Mouse (Mus musculus) c-Kit-positive CD71-positive TER-119-negative erythroid progenitor cells, embryonic 14.5 days (primary cell): ENCODE results near the gene Slc35d2.

Source experiments
- DNase-seq: peaks from one replicate; pipeline ENCODE4 v3.0.0-alpha.2; 2013; ENCODE audit warnings: low read depth

Gene Slc35d2

DNA sequence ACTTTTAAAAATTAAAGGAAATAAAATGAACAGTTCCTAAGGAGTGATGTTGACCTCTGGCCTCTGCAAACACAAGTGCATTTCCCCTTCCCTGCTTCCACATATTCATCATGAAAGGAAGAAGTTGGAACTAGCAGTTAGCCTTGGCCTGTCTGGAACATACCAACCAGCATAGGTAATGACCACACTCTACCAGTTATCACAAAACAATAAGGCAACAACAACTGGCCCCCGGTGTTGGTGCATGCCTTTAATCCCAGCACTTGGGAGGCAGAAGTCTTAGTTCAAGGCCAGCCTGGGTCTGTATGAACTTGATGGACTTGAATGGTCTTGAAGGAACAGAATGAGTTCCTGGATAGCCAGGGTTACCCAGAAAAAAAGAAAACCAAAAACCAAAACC, 18.7 kb downstream of the Slc35d2 start:
- DNase-seq: no peak

- no peak for DNase-seq
Observed at GRCm38 (mm10) chr13:64108381-64108850, 20.8 kb downstream of the Slc35d2 start.

DNA sequence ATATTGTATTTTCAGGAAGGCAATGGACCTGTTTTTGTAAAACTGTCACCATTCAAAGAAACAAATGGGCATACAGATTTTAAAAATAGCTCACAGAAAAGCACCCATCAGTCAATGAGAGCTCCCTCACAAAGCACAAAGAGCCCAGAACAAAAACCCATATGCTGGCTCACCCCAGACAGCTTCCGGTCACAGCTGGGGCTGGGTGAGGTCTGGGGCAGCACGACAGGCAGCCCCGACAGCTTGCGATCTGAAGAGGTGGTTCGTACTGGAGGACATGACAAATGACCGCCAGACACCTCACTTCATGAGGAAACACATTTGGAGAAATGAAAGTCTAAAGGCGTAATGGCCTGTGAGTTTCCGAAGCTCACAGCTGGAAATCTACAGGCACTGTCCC, 21.6 kb downstream of the Slc35d2 start:
- DNase-seq: no peak

GRCm38 (mm10) chr13:64107105-64107504, 22.1 kb downstream of the Slc35d2 start:
- DNase-seq: no peak

- DNase-seq: no peak
Observed at GRCm38 (mm10) chr13:64105690-64106089, 23.5 kb downstream of the Slc35d2 start.

DNA sequence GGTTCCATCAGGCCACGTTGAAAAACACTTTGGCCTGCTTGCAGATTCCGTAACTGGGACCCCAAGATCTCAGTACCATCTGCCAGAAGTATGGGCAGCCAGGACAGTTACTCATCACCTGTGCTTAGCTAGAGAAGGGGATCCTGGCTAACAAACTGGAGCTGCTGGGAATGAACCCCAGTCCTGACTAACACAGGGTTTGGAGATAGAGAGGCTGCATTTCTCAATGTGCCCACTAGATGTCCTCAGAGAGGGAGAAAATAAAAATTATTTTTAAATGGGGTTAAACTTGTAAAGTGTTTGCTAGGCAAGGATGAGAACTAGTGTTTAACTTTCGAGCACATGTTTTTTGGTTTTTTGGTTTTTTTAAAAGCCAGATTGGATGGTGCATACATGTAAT, 29.0 kb downstream of the Slc35d2 start:
- peak; percentile 41 for DNase-seq

GRCm38 (mm10) chr13:64098992-64099391, 30.2 kb downstream of the Slc35d2 start:
- peak; percentile 27 for DNase-seq

DNA sequence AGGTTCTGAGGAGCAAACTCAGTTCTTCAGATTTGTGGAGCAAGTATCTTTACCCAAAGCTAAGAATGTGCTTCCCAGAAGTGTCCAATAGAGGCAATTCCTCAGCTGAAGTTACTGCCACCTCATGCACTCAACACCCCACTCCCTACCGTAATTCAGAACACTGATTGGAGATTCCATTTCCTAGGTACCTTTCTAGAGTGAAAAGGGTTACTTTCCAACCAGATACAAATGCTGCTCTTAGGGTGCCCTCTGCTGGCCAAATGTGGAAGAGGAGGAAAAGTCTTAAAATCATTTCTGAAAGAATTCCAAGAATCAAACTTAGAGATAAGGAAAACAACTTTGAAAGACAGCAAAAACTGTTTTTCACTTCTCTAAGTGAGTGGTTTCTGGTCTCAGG, 35.8 kb downstream of the Slc35d2 start:
- peak; percentile 60 for DNase-seq

DNA sequence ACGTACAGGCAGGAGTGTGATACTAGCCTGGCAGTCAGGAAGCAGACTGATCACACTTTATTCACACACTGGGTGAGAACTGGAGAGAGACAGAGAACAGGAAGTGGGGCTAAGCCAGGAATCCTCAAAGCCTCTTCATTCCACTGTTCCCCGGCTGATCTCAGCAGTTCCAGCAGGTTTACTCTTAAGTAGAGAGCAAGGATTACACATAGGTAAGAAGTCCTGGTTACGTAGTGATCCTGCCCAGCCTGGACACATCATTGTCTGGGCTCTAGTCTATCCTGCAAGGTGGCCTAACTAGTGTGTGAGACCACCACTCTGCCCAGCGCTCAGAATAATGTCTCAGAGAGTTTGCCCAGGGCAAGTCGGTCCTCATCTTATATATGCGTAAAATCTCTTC, 36.4 kb downstream of the Slc35d2 start:
- DNase-seq: no peak

DNA sequence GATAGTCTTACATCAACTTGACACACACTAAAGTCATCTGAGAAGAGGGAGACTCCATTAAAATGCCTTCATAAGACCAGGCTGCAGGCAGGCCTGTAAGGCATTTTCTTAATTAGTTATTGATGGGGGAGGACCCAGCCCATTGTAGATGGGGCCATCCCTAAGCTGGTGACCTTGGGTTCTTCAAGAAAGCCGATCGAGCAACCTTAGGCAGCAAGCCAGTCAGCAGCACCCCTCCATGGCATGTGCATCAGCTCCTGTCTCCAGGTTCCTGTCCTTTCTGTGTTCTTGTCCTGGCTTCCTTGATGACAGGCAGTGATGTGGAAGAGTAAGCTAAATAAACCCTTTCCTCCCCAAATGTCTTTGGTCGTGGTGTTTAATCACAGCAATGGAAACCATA, 37.0 kb downstream of the Slc35d2 start:
- DNase-seq: no peak

DNA sequence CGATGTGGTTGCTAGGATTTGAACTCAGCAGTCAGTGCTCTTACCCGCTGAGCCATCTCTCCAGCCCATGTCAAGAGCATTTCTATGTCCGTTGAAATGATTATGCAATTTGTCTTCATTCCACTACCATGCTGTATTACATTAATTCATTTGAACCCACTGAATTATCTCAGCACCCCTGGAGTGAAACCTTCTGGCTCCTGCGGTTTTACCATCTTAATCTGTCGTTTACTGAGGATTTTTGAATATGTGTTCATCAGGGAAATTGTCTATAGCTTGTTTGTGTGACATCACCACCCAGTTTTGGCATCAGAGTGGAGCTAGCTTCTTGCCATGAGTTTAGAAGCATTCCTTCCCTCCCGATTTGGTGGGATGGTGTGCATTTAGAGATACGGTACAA, 38.2 kb downstream of the Slc35d2 start:
- no peak for DNase-seq

DNA sequence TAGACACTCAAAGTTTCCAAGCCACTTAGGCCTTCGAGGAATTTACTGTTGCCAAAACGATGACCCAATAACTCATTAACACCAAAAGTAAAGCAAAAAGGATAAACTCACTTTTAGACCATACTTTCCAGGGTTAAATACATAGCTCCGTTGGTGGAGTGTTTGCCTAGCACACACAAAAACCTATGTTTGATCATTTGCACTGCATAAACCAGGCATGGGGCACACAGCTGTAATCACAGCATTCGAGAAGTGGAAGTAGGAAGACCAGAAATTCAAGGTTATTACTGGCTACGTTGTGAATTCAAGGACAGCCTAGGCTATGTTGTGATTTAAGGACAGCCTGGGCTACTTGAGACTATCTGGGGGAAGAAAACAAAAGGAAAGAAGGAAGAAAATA, 38.9 kb downstream of the Slc35d2 start:
- DNase-seq: no peak

DNA sequence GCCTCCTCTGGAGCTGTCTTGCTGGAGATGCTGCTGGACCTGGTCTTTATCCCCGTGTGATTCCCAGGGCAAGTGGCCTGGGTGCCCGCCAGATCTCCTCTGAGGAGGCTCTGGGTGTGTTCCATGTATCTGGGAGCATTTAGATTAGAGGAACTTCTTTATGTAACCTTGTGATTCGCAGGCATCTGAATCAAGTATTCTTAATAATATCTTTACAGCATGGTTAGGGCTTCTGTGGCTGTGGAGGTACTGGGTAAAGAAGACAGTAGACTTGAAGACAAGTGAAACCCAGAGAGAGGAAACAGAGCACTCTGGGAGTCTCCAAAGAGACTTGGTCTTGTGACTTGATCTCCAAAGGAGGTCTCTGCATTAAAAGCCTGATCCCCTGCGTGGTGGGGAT, 40.0 kb downstream of the Slc35d2 start, which contains the start of gene Hsd17b3:
Gene Hsd17b3 (minus strand): TSS at position 101 of the 400 bp plus-strand sequence.
- DNase-seq: no peak

- DNase-seq: no peak
Observed at GRCm38 (mm10) chr13:64088057-64088456, 41.1 kb downstream of the Slc35d2 start.

GRCm38 (mm10) chr13:64086036-64086435, 43.1 kb downstream of the Slc35d2 start:
- no peak for DNase-seq

DNA sequence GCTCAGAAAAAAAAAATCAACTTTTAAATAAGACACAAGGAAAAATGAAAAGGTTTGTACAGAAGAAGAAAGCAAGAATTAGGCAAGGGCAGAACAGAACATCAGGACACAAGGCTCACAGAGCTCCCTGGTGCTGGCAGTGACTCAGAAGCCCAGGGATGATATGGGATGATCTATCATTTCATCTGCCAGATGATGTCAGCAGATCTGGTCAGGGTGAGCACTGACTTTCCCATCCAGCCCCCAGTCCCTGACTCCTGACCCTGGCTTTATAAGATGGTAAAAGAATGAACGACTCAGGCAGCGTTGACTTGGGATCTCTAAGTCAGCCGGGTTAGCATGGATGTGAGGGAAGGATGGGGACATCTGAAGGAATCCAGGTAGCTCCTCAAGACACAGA, 45.8 kb downstream of the Slc35d2 start:
- no peak for DNase-seq

DNA sequence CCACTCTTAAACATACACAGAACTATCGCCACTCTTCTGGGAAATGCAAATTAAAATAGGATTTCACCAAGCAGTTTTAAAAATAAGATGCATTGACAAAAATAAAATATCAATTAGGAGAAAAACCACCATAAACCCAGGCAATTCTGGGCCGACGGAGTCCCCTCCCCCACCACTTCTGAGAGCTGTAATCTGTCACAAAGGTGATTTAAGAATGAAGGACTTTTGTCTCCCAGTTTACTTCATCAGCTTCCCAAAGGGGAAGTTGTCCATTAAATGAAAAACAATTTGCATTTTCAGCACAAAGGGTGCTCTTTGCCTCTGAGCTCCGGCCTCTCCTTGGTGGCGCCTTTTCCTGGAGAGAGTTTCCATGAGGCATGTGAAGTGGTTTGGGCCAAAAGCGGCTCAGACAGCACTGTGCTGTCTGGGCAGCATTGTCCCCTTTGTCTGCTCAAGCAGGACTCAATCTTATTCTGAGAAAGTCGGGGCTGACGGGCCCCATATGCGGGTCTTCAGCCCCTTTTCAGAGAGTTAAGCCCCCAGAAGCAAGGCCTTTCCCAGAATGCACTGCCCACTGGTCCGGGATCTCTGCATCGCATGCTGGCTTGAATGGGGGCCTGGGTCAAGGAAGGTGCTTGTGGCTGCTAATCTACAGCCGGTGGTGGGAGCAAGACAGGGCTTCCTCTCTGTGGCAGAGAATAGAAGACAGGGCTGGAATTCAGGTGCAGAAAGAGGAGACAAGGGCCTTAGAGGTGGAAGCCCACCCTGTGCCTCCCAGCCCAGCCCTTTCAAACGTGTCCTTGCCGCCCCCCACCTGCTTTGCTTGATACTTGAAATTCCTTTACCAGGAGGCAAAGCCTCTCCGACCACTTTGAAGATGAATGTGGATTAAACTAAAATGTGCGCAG, 47.9 kb downstream of the Slc35d2 start:
- DNase-seq: no peak

DNA sequence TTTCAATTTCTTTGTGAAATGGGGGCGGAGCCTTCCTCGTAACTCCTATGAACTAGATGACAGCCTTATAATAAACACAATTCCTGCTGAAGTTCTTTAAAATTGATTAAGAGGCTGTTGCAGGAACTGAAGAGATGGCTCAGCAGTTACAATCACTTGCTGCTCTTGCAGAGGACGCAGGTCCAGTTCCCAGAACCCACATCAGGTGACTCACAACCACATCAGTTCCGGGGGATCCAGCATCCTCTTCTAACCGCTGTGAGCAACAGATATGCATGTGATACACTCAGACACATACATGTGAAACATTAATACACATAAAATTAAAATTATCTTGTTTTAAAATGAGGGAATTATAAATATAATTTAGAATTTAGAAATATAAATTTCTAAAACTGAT, 51.6 kb downstream of the Slc35d2 start:
- DNase-seq: no peak

DNA sequence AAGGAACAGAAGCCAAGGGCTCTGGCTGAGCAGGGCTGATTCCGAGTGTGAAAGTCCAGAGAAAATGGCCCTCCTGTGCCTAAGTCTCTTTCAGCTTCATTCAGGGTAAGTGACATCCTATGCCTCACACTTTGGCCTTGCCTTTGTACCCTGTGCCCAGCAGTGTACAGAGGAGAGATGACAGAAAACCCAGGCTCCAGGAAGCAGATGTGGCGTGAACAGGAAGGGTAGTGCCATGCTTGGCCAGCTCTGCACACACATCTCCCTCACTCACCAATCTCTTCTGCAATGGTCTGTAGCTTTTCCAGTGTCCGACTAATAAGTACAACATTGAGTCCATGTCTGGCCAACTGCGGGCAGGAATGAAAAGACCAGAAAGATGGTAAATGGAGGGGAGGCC, 53.1 kb downstream of the Slc35d2 start:
- no peak for DNase-seq

GRCm38 (mm10) chr13:64066653-64067052, 62.5 kb downstream of the Slc35d2 start:
- DNase-seq: no peak

- DNase-seq: no peak
Observed at GRCm38 (mm10) chr13:64064276-64064675, 64.9 kb downstream of the Slc35d2 start.

- DNase-seq: no peak
Observed at GRCm38 (mm10) chr13:64060935-64061506, 68.1 kb downstream of the Slc35d2 start.

GRCm38 (mm10) chr13:64053959-64054358, 75.2 kb downstream of the Slc35d2 start:
- DNase-seq: no peak
